Comparison of ENCODE assay signal across 8 mouse cellular contexts in the genomic region with DNA sequence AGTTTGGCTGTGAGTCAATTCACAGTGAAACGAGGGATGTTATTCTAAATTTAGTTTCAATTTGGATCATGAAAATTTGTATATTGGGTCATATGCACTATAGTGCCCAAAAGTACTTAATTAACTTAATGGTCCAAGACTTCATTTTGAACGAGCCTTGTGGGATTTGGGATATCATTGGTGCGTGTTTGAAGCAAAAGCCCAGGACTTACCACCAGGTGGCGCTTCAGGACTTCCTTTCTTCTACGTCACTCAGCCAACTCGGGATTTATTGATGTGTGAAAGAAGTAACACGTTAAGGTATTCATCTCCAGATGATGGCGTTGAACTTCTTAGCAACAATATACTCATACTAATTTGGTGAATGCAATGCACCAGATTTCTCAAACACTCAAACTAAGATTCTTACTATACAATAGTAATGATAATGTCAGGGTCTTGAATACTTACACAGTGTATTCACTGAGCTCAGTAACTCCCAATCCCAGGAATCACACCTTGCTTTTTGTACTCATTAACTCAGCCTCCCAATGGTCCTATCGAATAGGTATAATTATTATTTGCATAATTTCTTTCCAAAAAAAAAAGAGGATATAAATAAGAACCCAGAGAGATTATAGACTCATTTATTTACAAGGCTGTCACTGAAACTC.
A peak's percentile ranks its signal among the peaks of the same experiment; 100 is the strongest.
DNase-seq lines count a peak whose midpoint lies in the region; ATAC-seq and TF ChIP-seq lines count a peak whose summit lies in the region.

No protein-coding gene starts in this region.

- no peaks in the 10 kb centered on the region for H3K9me3 ChIP-seq in embryonic facial prominence, embryonic 11.5 days (replicated peaks; ENCODE audit: control insufficient read depth, low read length)
- H3K9me3 ChIP-seq in hindbrain, embryonic 16.5 days (ENCODE audit: control insufficient read depth, low read length): no peaks in the 10 kb centered on the region

- DNase-seq in gastrocnemius, adult 2 months: peak; percentile 30
- DNase-seq in gastrocnemius, postnatal 25 days: no peak
- DNase-seq in adrenal gland, postnatal 36 days: peak; percentile 67 to 68
- peak; percentile 90 for DNase-seq in embryonic facial prominence, embryonic 11.5 days (ENCODE audit: low spot score)
- peak; percentile 87 to 91 for DNase-seq in left cerebral cortex, adult 18-20 months (ENCODE audit: low spot score in 2 of 2)
- peak; percentile 83 for DNase-seq in mesoderm, embryonic 11.5 days (ENCODE audit: low read depth, low spot score)
- peak; percentile 3 for DNase-seq in splenic B cell, adult 2 months (ENCODE audit: low read depth, low spot score)

- intact Hi-C loops in gastrocnemius, adult 2 months (cut with DNase I): no loop called here

- peak; percentile 29; the same call in 1 of the 2 replicates for ATAC-seq in embryonic facial prominence, embryonic 11.5 days (replicated peaks; ENCODE audit: insufficient number of reproducible peaks, low FRiP score, low TSS enrichment, low read depth)
- peak; percentile 78 for ATAC-seq in hindbrain, embryonic 16.5 days

- peak; percentile 67 for TF ChIP-seq CTCF in gastrocnemius, adult 2 months (IDR thresholded peaks at IDR 0.05)

- H3K9ac ChIP-seq in embryonic facial prominence, embryonic 11.5 days (replicated peaks; ENCODE audit: low read length): no peak overlapping the region
- no peak overlapping the region for H3K9ac ChIP-seq in hindbrain, embryonic 16.5 days (ENCODE audit: low read depth, low read length)

- H3K27ac ChIP-seq in gastrocnemius, adult 2 months: no peak overlapping the region
- no peak overlapping the region for H3K27ac ChIP-seq in embryonic facial prominence, embryonic 11.5 days (replicated peaks; ENCODE audit: low read depth, low read length)
- no peak overlapping the region for H3K27ac ChIP-seq in hindbrain, embryonic 16.5 days (ENCODE audit: low read depth, low read length)

- H3K4me3 ChIP-seq in gastrocnemius, adult 2 months: no peak overlapping the region
- H3K4me3 ChIP-seq in embryonic facial prominence, embryonic 11.5 days (ENCODE audit: low read depth, low read length): no peak overlapping the region
- H3K4me3 ChIP-seq in hindbrain, embryonic 16.5 days (ENCODE audit: low read length): no peak overlapping the region

- H3K36me3 ChIP-seq in embryonic facial prominence, embryonic 11.5 days (replicated peaks; ENCODE audit: control insufficient read depth, insufficient read depth, low read depth, low read length): no peaks in the 10 kb centered on the region
- H3K36me3 ChIP-seq in hindbrain, embryonic 16.5 days (ENCODE audit: control insufficient read depth, insufficient read depth, low read length): no peaks in the 10 kb centered on the region
- no peaks in the 10 kb centered on the region for H3K36me3 ChIP-seq in splenic B cell, adult 2 months (ENCODE audit: control insufficient read depth, insufficient read depth, low read length, poor library complexity, severe bottlenecking)

- H3K4me1 ChIP-seq in embryonic facial prominence, embryonic 11.5 days (ENCODE audit: control insufficient read depth, insufficient read depth, low read length): no peaks in the 10 kb centered on the region
- no peaks in the 10 kb centered on the region for H3K4me1 ChIP-seq in hindbrain, embryonic 16.5 days (ENCODE audit: control insufficient read depth, insufficient read depth, low read depth, low read length)

- H3K4me2 ChIP-seq in embryonic facial prominence, embryonic 11.5 days (ENCODE audit: low read depth, low read length): no peak overlapping the region
- peak overlapping the region; percentile 39 for H3K4me2 ChIP-seq in hindbrain, embryonic 16.5 days (ENCODE audit: low read length)

- H3K27me3 ChIP-seq in embryonic facial prominence, embryonic 11.5 days (ENCODE audit: control insufficient read depth, insufficient read depth, low read length): no peaks in the 10 kb centered on the region
- H3K27me3 ChIP-seq in hindbrain, embryonic 16.5 days (replicated peaks; ENCODE audit: control insufficient read depth, insufficient read depth, low read length): no peaks in the 10 kb centered on the region
- no peaks in the 10 kb centered on the region for H3K27me3 ChIP-seq in splenic B cell, adult 2 months (ENCODE audit: control insufficient read depth, insufficient read depth, low read length, poor library complexity, severe bottlenecking)

- 11% methylated on average over 9 of the region's 9 CpGs for WGBS in embryonic facial prominence, embryonic 11.5 days
- WGBS in hindbrain, embryonic 16.5 days: 7% methylated on average over 9 of the region's 9 CpGs
